Mouse (Mus musculus): ENCODE results near the gene Pigyl. TPM values are rescaled to one million over a fixed set of nuclear protein-coding genes. Genes with fewer than 3 reads are reported as not detected.

The Pigyl gene
- polyA plus RNA-seq, 1 experiment, result 67.8 TPM

- no peak for DNase-seq
- TF ChIP-seq CTCF (IDR thresholded peaks at IDR 0.05; ENCODE audit: insufficient read depth, low read length) (no peak), POLR2A (IDR thresholded peaks at IDR 0.05; ENCODE audit: borderline replicate concordance, extremely low read depth, low read depth, low read length) (no peak)
- H3K4me1 ChIP-seq (ENCODE audit: control insufficient read depth, insufficient read depth, low read length), result no peaks in the 10 kb centered on the region
- 98% methylated on average over 4 of the region's 4 CpGs for WGBS
- no peak overlapping the region for H3K4me3 ChIP-seq (replicated peaks; ENCODE audit: extremely low read depth, low read depth, low read length)
These were observed 11.1 kb downstream of the Pigyl start for GRCm38 (mm10) chr9:22167751-22168150.

DNA sequence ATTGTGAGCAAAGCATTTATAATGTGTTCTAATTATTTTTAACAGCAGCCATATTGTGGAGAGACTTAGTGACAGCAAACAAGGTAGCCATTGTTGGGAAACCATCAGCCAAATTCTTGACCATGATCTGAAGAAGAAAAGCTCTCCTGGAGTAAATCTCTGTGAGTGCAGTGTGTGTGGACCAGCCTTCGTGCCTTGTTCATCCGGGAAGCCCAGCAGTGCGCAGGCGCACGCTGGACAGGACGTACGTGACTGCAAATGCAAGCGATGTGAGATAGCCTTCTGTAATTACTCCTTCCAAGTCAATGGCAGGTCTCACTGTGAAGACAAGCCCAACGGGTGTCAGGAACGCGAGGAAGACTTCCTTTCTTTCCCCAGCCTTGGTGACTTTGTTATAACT lies 12.7 kb downstream of the Pigyl start:
- DNase-seq, result no peak
- no peak for TF ChIP-seq POLR2A (IDR thresholded peaks at IDR 0.05; ENCODE audit: borderline replicate concordance, extremely low read depth, low read depth, low read length)
- TF ChIP-seq CTCF (IDR thresholded peaks at IDR 0.05; ENCODE audit: insufficient read depth, low read length), result no peak
- Histone ChIP-seq H3K4me3 (replicated peaks; ENCODE audit: extremely low read depth, low read depth, low read length) (no peak overlapping the region), H3K4me1 (ENCODE audit: control insufficient read depth, insufficient read depth, low read length) (no peaks in the 10 kb centered on the region)
- 91% methylated on average over 11 of the region's 11 CpGs for WGBS

- no peaks in the 10 kb centered on the region for H3K4me1 ChIP-seq (ENCODE audit: control insufficient read depth, insufficient read depth, low read length)
- no peak for DNase-seq
- H3K4me3 ChIP-seq (replicated peaks; ENCODE audit: extremely low read depth, low read depth, low read length), result no peak overlapping the region
- WGBS, result 79% methylated on average over 4 of the region's 4 CpGs
- TF ChIP-seq POLR2A (IDR thresholded peaks at IDR 0.05; ENCODE audit: borderline replicate concordance, extremely low read depth, low read depth, low read length) (no peak), CTCF (IDR thresholded peaks at IDR 0.05; ENCODE audit: insufficient read depth, low read length) (no peak)
These were observed 15.7 kb downstream of the Pigyl start for GRCm38 (mm10) chr9:22172318-22172717.

GRCm38 (mm10) chr9:22188025-22188611 lies 31.5 kb downstream of the Pigyl start, which contains the start of gene Zfp872:
Gene Zfp872 (plus strand): TSS chr9:22188090.
- peak within 1 kb of the TSS; percentile 50 for H3K4me3 ChIP-seq (replicated peaks; ENCODE audit: extremely low read depth, low read depth, low read length)
- DNase-seq, result peak; percentile 45
- WGBS, result 16% methylated on average over 43 of the region's 43 CpGs

GRCm38 (mm10) chr9:22196412-22196811 lies 39.8 kb downstream of the Pigyl start:
- WGBS, result 28% methylated on average over 5 of the region's 5 CpGs
- DNase-seq, result no peak
- TF ChIP-seq CTCF (IDR thresholded peaks at IDR 0.05; ENCODE audit: insufficient read depth, low read length) (no peak), POLR2A (IDR thresholded peaks at IDR 0.05; ENCODE audit: borderline replicate concordance, extremely low read depth, low read depth, low read length) (no peak)
- Histone ChIP-seq H3K4me1 (ENCODE audit: control insufficient read depth, insufficient read depth, low read length) (no peaks in the 10 kb centered on the region), H3K4me3 (replicated peaks; ENCODE audit: extremely low read depth, low read depth, low read length) (no peak overlapping the region)

More at GRCm38 (mm10) chr9:22188025-22188611, 31.5 kb downstream of the Pigyl start, which contains the start of gene Zfp872:
- H3K4me1 ChIP-seq (ENCODE audit: control insufficient read depth, insufficient read depth, low read length), result no peaks in the 10 kb centered on the region; the same call in 1 of the 2 replicates
- TF ChIP-seq POLR2A (IDR thresholded peaks at IDR 0.05; ENCODE audit: borderline replicate concordance, extremely low read depth, low read depth, low read length) (0 out of 2 replicates have a peak, but pooled peaks have one; percentile 18), CTCF (IDR thresholded peaks at IDR 0.05; ENCODE audit: insufficient read depth, low read length) (no peak)

Other genes starting within 250 kb of the Pigyl start
- gene Rab3d, start 238.7 kb upstream of the Pigyl start, polyA plus RNA-seq (2012; rRNA removed), result 83.6 and 104 TPM in 2 replicates
- 6.3 and 7.6 TPM in 2 replicates for gene Ccdc159, start 229.4 kb upstream of the Pigyl start, polyA plus RNA-seq (2012; rRNA removed)
- 190 and 194 TPM in 2 replicates for gene Tmem205, start 229.3 kb upstream of the Pigyl start, polyA plus RNA-seq (2012; rRNA removed)
- 15.6 and 19.2 TPM in 2 replicates for gene Plppr2, start 219.8 kb upstream of the Pigyl start, polyA plus RNA-seq (2012; rRNA removed)
- 10.1 and 10.8 TPM in 2 replicates for gene Swsap1, start 201.1 kb upstream of the Pigyl start, polyA plus RNA-seq (2012; rRNA removed)
- 10.7 and 11.1 TPM in 2 replicates for gene Epor, start 193.3 kb upstream of the Pigyl start, polyA plus RNA-seq (2012; rRNA removed)
- gene Rgl3, start 167.4 kb upstream of the Pigyl start, polyA plus RNA-seq (2012; rRNA removed), result 24.8 and 30.6 TPM in 2 replicates
- gene Ccdc151, start 154.2 kb upstream of the Pigyl start, polyA plus RNA-seq (2012; rRNA removed), result 2.9 and 3.6 TPM in 2 replicates
- 52.9 and 58.0 TPM in 2 replicates for gene Prkcsh, start 154.0 kb upstream of the Pigyl start, polyA plus RNA-seq (2012; rRNA removed)
- 0.05 and 0.06 TPM in 2 replicates for gene Elavl3, start 104.8 kb upstream of the Pigyl start, polyA plus RNA-seq (2012; rRNA removed)
- not detected in 2 replicates for gene Gm49318, start 85.6 kb upstream of the Pigyl start, polyA plus RNA-seq (2012; rRNA removed)
- 20.3 and 23.1 TPM in 2 replicates for gene Zfp653, start 85.5 kb upstream of the Pigyl start, polyA plus RNA-seq (2012; rRNA removed)
- gene Ecsit, start 71.4 kb upstream of the Pigyl start, polyA plus RNA-seq (2012; rRNA removed), result 29.1 and 36.4 TPM in 2 replicates
- gene Cnn1, start 57.6 kb upstream of the Pigyl start, polyA plus RNA-seq (2012; rRNA removed), result 79.3 and 94.3 TPM in 2 replicates
- 176 and 180 TPM in 2 replicates for gene Elof1, start 39.7 kb upstream of the Pigyl start, polyA plus RNA-seq (2012; rRNA removed)
- gene Acp5, start 21.1 kb upstream of the Pigyl start, polyA plus RNA-seq (2012; rRNA removed), result 47.7 and 54.5 TPM in 2 replicates
- 0.10 and 0.12 TPM in 2 replicates for gene Zfp872, start 31.2 kb downstream of the Pigyl start, polyA plus RNA-seq (2012; rRNA removed)
- 18.2 and 20.3 TPM in 2 replicates for gene Zfp809, start 68.9 kb downstream of the Pigyl start, polyA plus RNA-seq (2012; rRNA removed)
- 0.09 and 0.18 TPM in 2 replicates for gene Zfp599, start 103.0 kb downstream of the Pigyl start, polyA plus RNA-seq (2012; rRNA removed)
- 7.1 and 9.8 TPM in 2 replicates for gene Zfp810, start 150.8 kb downstream of the Pigyl start, polyA plus RNA-seq (2012; rRNA removed)
- gene Anln, start 232.3 kb downstream of the Pigyl start, polyA plus RNA-seq (2012; rRNA removed), result 1.4 and 1.8 TPM in 2 replicates

All from lung, adult 2 months (tissue).